Mouse (Mus musculus): ENCODE results near the gene Rbm3. TPM values are rescaled to one million over a fixed set of nuclear protein-coding genes. Genes with fewer than 3 reads are reported as not detected.

Gene Rbm3
- polyA plus RNA-seq, 1 experiment from 2014 or later: 538 TPM

- H3K36me3 ChIP-seq (ENCODE audit: control insufficient read depth, insufficient read depth, low read length): no peaks in the 10 kb centered on the region
- no peaks in the 10 kb centered on the region for H3K9me3 ChIP-seq (ENCODE audit: control insufficient read depth, low read length)
- H3K27me3 ChIP-seq (ENCODE audit: control insufficient read depth, insufficient read depth, low read length): no peaks in the 10 kb centered on the region
- no peak within 1 kb of the TSS for H3K27ac ChIP-seq (replicated peaks; ENCODE audit: low read depth, low read length)
- DNase-seq (ENCODE audit: low spot score) (peak; percentile 83), ATAC-seq (ENCODE audit: insufficient number of reproducible peaks, low FRiP score, low TSS enrichment, low read depth) (peak; percentile 96)
- H3K9ac ChIP-seq (ENCODE audit: low read length): peak within 1 kb of the TSS; percentile 32; the same call in 1 of the 2 replicates
- peak within 1 kb of the TSS; percentile 38 for H3K4me2 ChIP-seq (ENCODE audit: low read depth, severe bottlenecking)
- no peaks in the 10 kb centered on the region for H3K4me1 ChIP-seq (ENCODE audit: control insufficient read depth, insufficient read depth, low read length)
- 12% methylated on average over 51 of the region's 56 CpGs for WGBS
- peak within 1 kb of the TSS; percentile 56 for H3K4me3 ChIP-seq (ENCODE audit: low read depth, low read length)
Measured at GRCm38 (mm10) chrX:8175504-8176385, 30.1 kb upstream of the Rbm3 start, which contains the start of gene Tbc1d25. TSS of gene Tbc1d25 (minus strand) at chrX:8176181.

GRCm38 (mm10) chrX:8175169-8175503 is 29.5 kb upstream of the Rbm3 start:
- H3K9ac ChIP-seq (ENCODE audit: low read length): 0 out of 2 replicates have a peak overlapping the region, but pooled peaks have one; percentile 32
- no peaks in the 10 kb centered on the region for H3K9me3 ChIP-seq (ENCODE audit: control insufficient read depth, low read length)
- ATAC-seq (ENCODE audit: insufficient number of reproducible peaks, low FRiP score, low TSS enrichment, low read depth): no peak
- no peaks in the 10 kb centered on the region for H3K27me3 ChIP-seq (ENCODE audit: control insufficient read depth, insufficient read depth, low read length)
- no peaks in the 10 kb centered on the region for H3K4me1 ChIP-seq (ENCODE audit: control insufficient read depth, insufficient read depth, low read length)
- peak overlapping the region; percentile 56 for H3K4me3 ChIP-seq (ENCODE audit: low read depth, low read length)
- peak overlapping the region; percentile 38 for H3K4me2 ChIP-seq (ENCODE audit: low read depth, severe bottlenecking)
- DNase-seq (ENCODE audit: low spot score): no peak
- WGBS: 12% methylated on average over 4 of the region's 4 CpGs
- no peaks in the 10 kb centered on the region for H3K36me3 ChIP-seq (ENCODE audit: control insufficient read depth, insufficient read depth, low read length)
- no peak overlapping the region for H3K27ac ChIP-seq (replicated peaks; ENCODE audit: low read depth, low read length)

GRCm38 (mm10) chrX:8167716-8168647 is 22.3 kb upstream of the Rbm3 start:
- WGBS: 90% methylated on average over 10 of the region's 10 CpGs
- DNase-seq (ENCODE audit: low spot score) (no peak), ATAC-seq (ENCODE audit: insufficient number of reproducible peaks, low FRiP score, low TSS enrichment, low read depth) (no peak)
- Histone ChIP-seq H3K27ac (replicated peaks; ENCODE audit: low read depth, low read length) (no peak overlapping the region), H3K9ac (ENCODE audit: low read length) (no peak overlapping the region), H3K4me1 (ENCODE audit: control insufficient read depth, insufficient read depth, low read length) (no peaks in the 10 kb centered on the region), H3K4me3 (ENCODE audit: low read depth, low read length) (no peak overlapping the region), H3K27me3 (ENCODE audit: control insufficient read depth, insufficient read depth, low read length) (no peaks in the 10 kb centered on the region), H3K9me3 (ENCODE audit: control insufficient read depth, low read length) (no peaks in the 10 kb centered on the region), H3K4me2 (ENCODE audit: low read depth, severe bottlenecking) (no peak overlapping the region), H3K36me3 (ENCODE audit: control insufficient read depth, insufficient read depth, low read length) (no peaks in the 10 kb centered on the region)

- Histone ChIP-seq H3K27ac (replicated peaks; ENCODE audit: low read depth, low read length) (no peak overlapping the region), H3K4me1 (ENCODE audit: control insufficient read depth, insufficient read depth, low read length) (no peaks in the 10 kb centered on the region), H3K9ac (ENCODE audit: low read length) (no peak overlapping the region), H3K4me2 (ENCODE audit: low read depth, severe bottlenecking) (no peak overlapping the region), H3K4me3 (ENCODE audit: low read depth, low read length) (no peak overlapping the region), H3K27me3 (ENCODE audit: control insufficient read depth, insufficient read depth, low read length) (no peaks in the 10 kb centered on the region), H3K9me3 (ENCODE audit: control insufficient read depth, low read length) (no peaks in the 10 kb centered on the region), H3K36me3 (ENCODE audit: control insufficient read depth, insufficient read depth, low read length) (no peaks in the 10 kb centered on the region)
- 90% methylated on average over 4 of the region's 4 CpGs for WGBS
- DNase-seq (ENCODE audit: low spot score) (no peak), ATAC-seq (ENCODE audit: insufficient number of reproducible peaks, low FRiP score, low TSS enrichment, low read depth) (no peak)
Measured at GRCm38 (mm10) chrX:8164471-8164870, 18.8 kb upstream of the Rbm3 start.

GRCm38 (mm10) chrX:8163076-8163475 is 17.4 kb upstream of the Rbm3 start:
- no peaks in the 10 kb centered on the region for H3K36me3 ChIP-seq (ENCODE audit: control insufficient read depth, insufficient read depth, low read length)
- no peaks in the 10 kb centered on the region for H3K4me1 ChIP-seq (ENCODE audit: control insufficient read depth, insufficient read depth, low read length)
- no peak overlapping the region for H3K4me2 ChIP-seq (ENCODE audit: low read depth, severe bottlenecking)
- no peak overlapping the region for H3K27ac ChIP-seq (replicated peaks; ENCODE audit: low read depth, low read length)
- ATAC-seq (ENCODE audit: insufficient number of reproducible peaks, low FRiP score, low TSS enrichment, low read depth) (no peak), DNase-seq (ENCODE audit: low spot score) (no peak)
- H3K4me3 ChIP-seq (ENCODE audit: low read depth, low read length): no peak overlapping the region
- no peaks in the 10 kb centered on the region for H3K27me3 ChIP-seq (ENCODE audit: control insufficient read depth, insufficient read depth, low read length)
- 95% methylated on average over 5 of the region's 5 CpGs for whole genome bisulfite sequencing
- no peak overlapping the region for H3K9ac ChIP-seq (ENCODE audit: low read length)
- H3K9me3 ChIP-seq (ENCODE audit: control insufficient read depth, low read length): no peaks in the 10 kb centered on the region

GRCm38 (mm10) chrX:8143750-8144149 is 1.9 kb downstream of the Rbm3 start:
- WGBS: 74% methylated on average over 7 of the region's 7 CpGs
- DNase-seq (ENCODE audit: low spot score): no peak
- peak overlapping the region; percentile 87; the same call in 1 of the 2 replicates for H3K9ac ChIP-seq (ENCODE audit: low read length)
- no peaks in the 10 kb centered on the region for H3K27me3 ChIP-seq (ENCODE audit: control insufficient read depth, insufficient read depth, low read length)
- no peaks in the 10 kb centered on the region for H3K9me3 ChIP-seq (ENCODE audit: control insufficient read depth, low read length)
- peak overlapping the region; percentile 57 for H3K4me3 ChIP-seq (ENCODE audit: low read depth, low read length)
- no peak overlapping the region for H3K27ac ChIP-seq (replicated peaks; ENCODE audit: low read depth, low read length)
- no peak for ATAC-seq (ENCODE audit: insufficient number of reproducible peaks, low FRiP score, low TSS enrichment, low read depth)
- H3K4me1 ChIP-seq (ENCODE audit: control insufficient read depth, insufficient read depth, low read length): 0 out of 2 replicates have a peak, but pooled peaks cover 9% of the 10 kb centered on the region
- peak overlapping the region; percentile 87 for H3K4me2 ChIP-seq (ENCODE audit: low read depth, severe bottlenecking)
- peaks cover 4% of the 10 kb centered on the region; the same call in 1 of the 2 replicates for H3K36me3 ChIP-seq (ENCODE audit: control insufficient read depth, insufficient read depth, low read length)

- DNase-seq (ENCODE audit: low spot score) (no peak), ATAC-seq (ENCODE audit: insufficient number of reproducible peaks, low FRiP score, low TSS enrichment, low read depth) (no peak)
- Histone ChIP-seq H3K36me3 (ENCODE audit: control insufficient read depth, insufficient read depth, low read length) (peaks cover 4% of the 10 kb centered on the region; the same call in 1 of the 2 replicates), H3K4me3 (ENCODE audit: low read depth, low read length) (no peak overlapping the region), H3K9ac (ENCODE audit: low read length) (no peak overlapping the region), H3K27me3 (ENCODE audit: control insufficient read depth, insufficient read depth, low read length) (no peaks in the 10 kb centered on the region), H3K4me2 (ENCODE audit: low read depth, severe bottlenecking) (no peak overlapping the region), H3K27ac (replicated peaks; ENCODE audit: low read depth, low read length) (no peak overlapping the region), H3K4me1 (ENCODE audit: control insufficient read depth, insufficient read depth, low read length) (0 out of 2 replicates have a peak, but pooled peaks cover 9% of the 10 kb centered on the region), H3K9me3 (ENCODE audit: control insufficient read depth, low read length) (no peaks in the 10 kb centered on the region)
- WGBS: 91% methylated on average over 7 of the region's 7 CpGs
Measured at GRCm38 (mm10) chrX:8142948-8143347, 2.7 kb downstream of the Rbm3 start.

GRCm38 (mm10) chrX:8141058-8141457 is 4.6 kb downstream of the Rbm3 start:
- no peaks in the 10 kb centered on the region for H3K9me3 ChIP-seq (ENCODE audit: control insufficient read depth, low read length)
- no peak for DNase-seq (ENCODE audit: low spot score)
- no peak overlapping the region for H3K4me2 ChIP-seq (ENCODE audit: low read depth, severe bottlenecking)
- H3K9ac ChIP-seq (ENCODE audit: low read length): no peak overlapping the region
- H3K36me3 ChIP-seq (ENCODE audit: control insufficient read depth, insufficient read depth, low read length): peaks cover 4% of the 10 kb centered on the region; the same call in 1 of the 2 replicates
- H3K4me1 ChIP-seq (ENCODE audit: control insufficient read depth, insufficient read depth, low read length): 0 out of 2 replicates have a peak, but pooled peaks cover 9% of the 10 kb centered on the region
- H3K27ac ChIP-seq (replicated peaks; ENCODE audit: low read depth, low read length): no peak overlapping the region
- no peaks in the 10 kb centered on the region for H3K27me3 ChIP-seq (ENCODE audit: control insufficient read depth, insufficient read depth, low read length)
- 74% methylated on average over 3 of the region's 3 CpGs for WGBS
- no peak for ATAC-seq (ENCODE audit: insufficient number of reproducible peaks, low FRiP score, low TSS enrichment, low read depth)
- H3K4me3 ChIP-seq (ENCODE audit: low read depth, low read length): no peak overlapping the region

Data from limb, embryonic 11.5 days (tissue).